Mouse (Mus musculus) lung, embryonic 15.5 days (tissue): ENCODE data around the gene Fbxo17. TPM values are rescaled to one million over a fixed set of nuclear protein-coding genes. Genes with fewer than 3 reads are reported as not detected.
"Not testable (repeated sequence)": the region's sequence is repeated elsewhere in the genome, so short reads cannot be mapped to it uniquely, and the experiment has no call there.

ENCODE experiments used
- ATAC-seq: fragments of 200-750 bp; cut with Nextera tagmentation; 2 replicates; pipeline ENCODE4 v1.8.0; 2017; ENCODE audit warnings: moderate number of reproducible peaks, borderline replicate concordance; ENCODE audit not compliant: low FRiP score, low TSS enrichment; ENCODE audit errors: extremely low read depth
- H3K27ac ChIP-seq: fragments of 300-500 bp; sonication (generic); 2 replicates; pipeline ENCODE4 v1.5.1; 2015; ENCODE audit warnings: moderate library complexity, mild to moderate bottlenecking, inconsistent platforms
- H3K27me3 ChIP-seq: fragments of 300-500 bp; sonication (generic); 2 replicates; pipeline ENCODE4 v1.6.1; 2015; ENCODE audit warnings: inconsistent platforms
- H3K36me3 ChIP-seq: fragments of 300-500 bp; sonication (generic); 2 replicates; pipeline ENCODE4 v1.6.1; 2015; ENCODE audit warnings: inconsistent platforms
- H3K4me1 ChIP-seq: fragments of 300-500 bp; sonication (generic); 2 replicates; pipeline ENCODE4 v1.6.1; 2015; ENCODE audit warnings: inconsistent platforms
- H3K4me2 ChIP-seq: fragments of 300-500 bp; sonication (generic); 2 replicates; pipeline ENCODE4 v1.6.1; 2015; ENCODE audit warnings: inconsistent platforms, mild to moderate bottlenecking, moderate library complexity
- H3K4me3 ChIP-seq: fragments of 300-500 bp; sonication (generic); 2 replicates; pipeline ENCODE4 v1.5.1; 2015; ENCODE audit warnings: mild to moderate bottlenecking, inconsistent platforms
- H3K9ac ChIP-seq: fragments of 300-500 bp; sonication (generic); 2 replicates; pipeline ENCODE4 v1.6.1; 2015; ENCODE audit warnings: inconsistent platforms
- H3K9me3 ChIP-seq: fragments of 300-500 bp; sonication (generic); 2 replicates; pipeline ENCODE4 v1.6.1; 2016; ENCODE audit warnings: inconsistent platforms
- WGBS: fragments of 180-500 bp; shearing (Covaris S2); methylation state at CpG from one replicate; pipeline ENCODE4 v1.1.7; 2015; 5-methylcytosine and 5-hydroxymethylcytosine counted together
- polyA plus RNA-seq: library from polyadenylated mRNA; unstranded; fragments of >200 nt; fragmentation: Nextera tagmentation; extraction: Ambion mirVana; gene quantifications from 2 replicates; pipeline ENCODE4 v1.2.1, GENCODE M21; 2015

The Fbxo17 gene
- polyA plus RNA-seq, 1 experiment from 2014 or later = 15.6 TPM

DNA sequence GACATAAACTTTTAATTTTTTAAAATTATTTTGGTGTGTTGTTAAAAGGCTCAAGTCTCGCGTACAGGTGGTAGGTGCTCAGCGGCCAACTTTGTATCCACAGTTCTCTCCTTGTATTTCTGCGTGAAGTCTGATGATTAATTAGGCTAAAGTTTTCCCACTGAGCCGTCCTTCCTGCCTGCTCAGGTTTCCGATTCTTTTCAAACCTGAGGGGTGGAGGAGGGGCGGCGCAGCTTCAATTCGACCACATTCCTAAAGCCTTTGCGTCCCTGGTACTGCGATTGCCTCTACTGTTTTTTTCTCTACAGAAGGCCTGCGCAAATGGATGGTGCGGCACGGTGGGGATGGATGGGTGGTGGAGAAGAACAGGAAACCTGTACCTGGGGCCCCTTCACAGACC is 22.2 kb upstream of the Fbxo17 start:
- WGBS = 6% methylated on average over 14 of the region's 14 CpGs
- H3K9me3 ChIP-seq = no peaks in the 10 kb centered on the region
- no peak overlapping the region for H3K9ac ChIP-seq
- peak overlapping the region; percentile 3; the same call in 1 of the 2 replicates for H3K27ac ChIP-seq
- no peaks in the 10 kb centered on the region for H3K36me3 ChIP-seq
- H3K4me2 ChIP-seq = peak overlapping the region; percentile 94
- no peak for ATAC-seq
- peaks cover 9% of the 10 kb centered on the region; the same call in 1 of the 2 replicates for H3K27me3 ChIP-seq
- H3K4me3 ChIP-seq = peak overlapping the region; percentile 60; the same call in 1 of the 2 replicates
- H3K4me1 ChIP-seq = peaks cover 18% of the 10 kb centered on the region

- H3K27ac ChIP-seq = no peak overlapping the region
- H3K27me3 ChIP-seq = peaks cover 9% of the 10 kb centered on the region; the same call in 1 of the 2 replicates
- H3K9me3 ChIP-seq = no peaks in the 10 kb centered on the region
- no peak overlapping the region for H3K4me2 ChIP-seq
- H3K4me3 ChIP-seq = no peak overlapping the region
- 48% methylated on average over 8 of the region's 8 CpGs for WGBS
- no peak for ATAC-seq
- peaks cover 18% of the 10 kb centered on the region for H3K4me1 ChIP-seq
- H3K9ac ChIP-seq = no peak overlapping the region
- H3K36me3 ChIP-seq = no peaks in the 10 kb centered on the region
Measured at GRCm38 (mm10) chr7:28694966-28695511, 21.6 kb upstream of the Fbxo17 start.

DNA sequence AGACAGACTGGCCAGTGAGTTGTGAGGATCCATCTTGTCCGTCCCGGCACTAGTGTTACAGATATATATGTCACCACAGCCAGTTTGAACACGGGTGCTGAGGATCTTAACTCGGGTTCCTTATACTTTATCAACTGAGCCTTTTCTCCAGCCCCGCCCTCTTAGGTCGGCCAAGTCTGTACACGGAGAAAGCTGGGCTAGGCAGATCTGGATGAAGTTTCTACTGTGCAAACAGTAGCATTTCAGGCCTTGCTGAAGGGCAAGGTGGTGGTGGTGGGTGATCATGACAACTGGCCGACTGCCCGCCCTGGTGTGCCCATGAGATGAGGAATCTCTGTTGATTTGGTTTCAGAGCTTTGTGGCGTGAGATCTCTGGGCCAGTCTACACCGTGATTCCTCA is 19.3 kb upstream of the Fbxo17 start:
- Histone ChIP-seq H3K9me3 (no peaks in the 10 kb centered on the region), H3K9ac (no peak overlapping the region), H3K36me3 (no peaks in the 10 kb centered on the region), H3K4me1 (peaks cover 18% of the 10 kb centered on the region), H3K27me3 (peaks cover 9% of the 10 kb centered on the region; the same call in 1 of the 2 replicates), H3K4me2 (no peak overlapping the region), H3K27ac (no peak overlapping the region), H3K4me3 (no peak overlapping the region)
- no peak for ATAC-seq
- WGBS = 85% methylated on average over 11 of the region's 11 CpGs

- H3K27me3 ChIP-seq = no peaks in the 10 kb centered on the region
- H3K4me3 ChIP-seq = no peak overlapping the region
- no peaks in the 10 kb centered on the region for H3K4me1 ChIP-seq
- H3K9ac ChIP-seq = no peak overlapping the region
- no peak overlapping the region for H3K27ac ChIP-seq
- H3K9me3 ChIP-seq = no peaks in the 10 kb centered on the region
- no peaks in the 10 kb centered on the region for H3K36me3 ChIP-seq
- ATAC-seq = no peak
- WGBS = 97% methylated on average over 4 of the region's 4 CpGs
- no peak overlapping the region for H3K4me2 ChIP-seq
Measured at GRCm38 (mm10) chr7:28700269-28700668, 16.3 kb upstream of the Fbxo17 start.

DNA sequence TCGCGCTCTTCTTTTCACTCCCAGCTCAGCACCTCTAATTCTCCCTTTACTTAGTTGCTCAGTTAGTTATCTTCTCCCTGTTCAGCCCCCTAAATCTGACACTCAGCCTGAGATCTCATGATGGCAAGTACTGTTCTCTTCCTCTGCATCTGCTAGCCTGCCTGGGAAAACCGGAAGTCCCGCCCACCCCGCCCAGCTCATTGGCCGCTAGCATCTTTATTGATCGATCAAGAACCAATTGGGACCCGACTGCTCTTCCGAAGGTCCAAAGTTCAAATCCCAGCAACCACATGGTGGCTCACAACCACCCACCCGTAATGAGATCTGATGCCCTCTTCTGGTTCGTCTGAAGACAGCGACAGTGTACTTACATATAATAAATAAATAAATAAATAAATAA is 15.3 kb upstream of the Fbxo17 start:
- ATAC-seq, H3K27me3 ChIP-seq: not testable (repeated sequence)
- WGBS = 94% methylated on average over 12 of the region's 12 CpGs

DNA sequence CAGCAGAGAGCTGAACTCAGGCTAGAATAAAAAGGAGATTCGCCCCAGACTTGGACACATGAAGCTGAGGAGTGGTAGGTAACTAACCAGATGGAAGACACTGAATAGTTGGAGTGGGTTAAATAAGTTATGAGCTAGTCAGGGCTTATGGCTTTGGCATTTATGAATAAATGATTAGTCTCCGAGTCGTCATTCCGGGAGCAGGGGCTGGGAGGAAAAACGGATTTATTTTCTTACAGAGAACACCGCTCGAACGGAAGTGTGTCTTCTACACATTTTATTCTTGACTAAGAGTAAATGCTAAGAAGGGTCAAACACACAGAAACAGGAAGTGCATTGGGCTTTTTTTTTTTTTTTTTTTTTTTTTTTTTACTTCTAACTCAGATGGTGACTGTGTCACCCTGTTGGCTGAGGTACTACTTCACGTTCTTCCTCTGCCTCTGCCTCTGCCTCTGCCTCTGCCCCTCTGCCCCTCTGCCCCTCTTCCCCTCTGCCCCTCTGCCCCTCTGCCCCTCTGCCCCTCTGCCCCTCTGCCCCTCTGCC is 13.9 kb upstream of the Fbxo17 start:
- H3K27ac ChIP-seq = peak overlapping the region; percentile 19; the same call in 1 of the 2 replicates
- H3K4me2 ChIP-seq = no peak overlapping the region
- ATAC-seq = no peak
- H3K4me3 ChIP-seq = no peak overlapping the region
- WGBS = 45% methylated on average over 9 of the region's 9 CpGs
- no peaks in the 10 kb centered on the region for H3K27me3 ChIP-seq
- H3K9ac ChIP-seq = no peak overlapping the region
- H3K4me1 ChIP-seq = no peaks in the 10 kb centered on the region
- no peaks in the 10 kb centered on the region for H3K36me3 ChIP-seq
- H3K9me3 ChIP-seq = no peaks in the 10 kb centered on the region

More for the DNA sequence above, 15.3 kb upstream of the Fbxo17 start:
- H3K36me3 ChIP-seq, H3K9me3 ChIP-seq, H3K9ac ChIP-seq, H3K4me3 ChIP-seq, H3K27ac ChIP-seq, H3K4me1 ChIP-seq, H3K4me2 ChIP-seq: not testable (repeated sequence)

DNA sequence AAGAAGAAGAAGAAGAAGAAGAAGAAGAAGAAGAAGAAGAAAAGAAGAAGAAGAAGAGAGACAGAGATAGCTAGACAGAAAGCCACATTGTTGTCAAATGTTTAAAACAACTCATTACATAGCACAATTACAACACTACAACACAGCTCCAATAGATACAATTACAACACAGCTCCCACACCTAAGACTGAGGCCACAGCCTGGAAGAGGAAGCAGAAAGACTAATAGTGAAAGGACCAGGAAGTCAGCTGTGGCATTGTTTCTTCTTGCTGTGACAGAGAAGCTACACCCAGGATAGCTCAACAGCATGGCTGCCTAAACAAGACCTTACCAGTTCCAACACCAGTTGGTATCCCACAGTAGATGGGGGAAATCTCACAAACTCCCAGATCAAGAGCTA is 7.2 kb upstream of the Fbxo17 start:
- no peak overlapping the region for H3K9ac ChIP-seq
- no peaks in the 10 kb centered on the region; the same call in 1 of the 2 replicates for H3K4me1 ChIP-seq
- H3K27me3 ChIP-seq = no peaks in the 10 kb centered on the region
- H3K9me3 ChIP-seq = no peaks in the 10 kb centered on the region
- H3K36me3 ChIP-seq = no peaks in the 10 kb centered on the region
- no peak overlapping the region for H3K4me3 ChIP-seq
- H3K4me2 ChIP-seq = no peak overlapping the region
- ATAC-seq = no peak
- no peak overlapping the region for H3K27ac ChIP-seq

- no peaks in the 10 kb centered on the region; the same call in 1 of the 2 replicates for H3K4me1 ChIP-seq
- H3K27ac ChIP-seq = no peak overlapping the region
- no peak overlapping the region for H3K4me3 ChIP-seq
- H3K36me3 ChIP-seq = no peaks in the 10 kb centered on the region
- ATAC-seq = no peak
- H3K9ac ChIP-seq = no peak overlapping the region
- H3K27me3 ChIP-seq = no peaks in the 10 kb centered on the region
- whole genome bisulfite sequencing = 63% methylated on average over 3 of the region's 3 CpGs
- H3K4me2 ChIP-seq = no peak overlapping the region
- no peaks in the 10 kb centered on the region for H3K9me3 ChIP-seq
Measured at GRCm38 (mm10) chr7:28710962-28711361, 5.6 kb upstream of the Fbxo17 start.

DNA sequence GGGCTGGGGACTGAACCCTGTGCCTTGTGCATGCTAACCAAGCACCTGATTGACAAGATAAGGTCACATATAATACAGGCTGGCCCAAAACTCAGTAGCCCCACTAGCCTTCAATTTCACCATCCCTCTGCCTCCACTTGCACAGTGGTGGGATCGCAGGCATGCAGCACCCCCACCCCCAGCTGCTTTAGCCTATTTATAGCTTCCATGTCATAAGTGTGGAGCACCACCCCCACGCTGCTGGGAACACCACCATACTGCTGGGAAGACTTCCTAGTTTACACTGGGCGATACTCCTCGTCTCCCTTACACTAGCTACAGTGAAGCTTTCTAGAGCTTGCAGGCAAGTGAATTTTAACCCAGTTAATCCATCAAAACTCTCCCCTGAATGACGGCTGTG is 1.9 kb upstream of the Fbxo17 start:
- 61% methylated on average over 5 of the region's 5 CpGs for WGBS
- no peak overlapping the region for H3K9ac ChIP-seq
- no peak overlapping the region for H3K4me3 ChIP-seq
- no peak; the same call in 1 of the 2 replicates for ATAC-seq
- H3K4me2 ChIP-seq = no peak overlapping the region
- H3K27me3 ChIP-seq = no peaks in the 10 kb centered on the region
- H3K4me1 ChIP-seq = peaks cover 2% of the 10 kb centered on the region
- no peak overlapping the region for H3K27ac ChIP-seq
- no peaks in the 10 kb centered on the region for H3K9me3 ChIP-seq
- no peaks in the 10 kb centered on the region for H3K36me3 ChIP-seq

GRCm38 (mm10) chr7:28715598-28715997 is 1.0 kb upstream of the Fbxo17 start:
- Histone ChIP-seq H3K36me3 (no peaks in the 10 kb centered on the region), H3K4me2 (no peak overlapping the region), H3K9me3 (no peaks in the 10 kb centered on the region), H3K4me1 (peaks cover 2% of the 10 kb centered on the region), H3K4me3 (no peak overlapping the region), H3K9ac (no peak overlapping the region), H3K27me3 (no peaks in the 10 kb centered on the region), H3K27ac (no peak overlapping the region)
- WGBS = 92% methylated on average over 2 of the region's 2 CpGs
- ATAC-seq = no peak

DNA sequence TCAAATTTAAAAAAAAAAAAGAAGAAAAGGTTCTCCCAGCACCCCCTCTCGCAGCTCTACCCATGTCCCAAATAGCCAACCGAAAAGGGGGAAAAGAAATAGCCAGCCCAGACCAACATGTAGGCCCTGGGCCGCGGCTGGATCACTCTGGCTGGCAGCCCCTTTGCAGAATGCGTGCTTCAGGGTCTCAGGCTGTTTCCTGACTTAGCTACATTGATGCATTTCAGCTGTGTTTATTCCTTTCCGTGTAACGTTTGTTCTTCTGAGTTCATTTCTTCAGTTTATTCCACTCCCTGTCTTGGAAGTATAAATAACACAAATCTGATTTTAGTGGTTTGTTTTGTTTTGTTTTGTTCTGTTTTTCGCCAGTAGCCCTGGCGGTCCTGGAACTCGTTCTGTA is 1.1 kb downstream of the Fbxo17 start:
- no peaks in the 10 kb centered on the region for H3K36me3 ChIP-seq
- no peak for ATAC-seq
- H3K4me1 ChIP-seq = peaks cover 2% of the 10 kb centered on the region
- no peak overlapping the region for H3K27ac ChIP-seq
- H3K27me3 ChIP-seq = no peaks in the 10 kb centered on the region
- 56% methylated on average over 10 of the region's 10 CpGs for WGBS
- peak overlapping the region; percentile 52; the same call in 1 of the 2 replicates for H3K4me3 ChIP-seq
- no peak overlapping the region for H3K9ac ChIP-seq
- H3K4me2 ChIP-seq = peak overlapping the region; percentile 71; the same call in 1 of the 2 replicates
- H3K9me3 ChIP-seq = no peaks in the 10 kb centered on the region

- ATAC-seq = no peak
- 55% methylated on average over 4 of the region's 4 CpGs for WGBS
- Histone ChIP-seq H3K4me1 (peaks cover 2% of the 10 kb centered on the region), H3K9me3 (no peaks in the 10 kb centered on the region), H3K9ac (no peak overlapping the region), H3K36me3 (no peaks in the 10 kb centered on the region), H3K27me3 (no peaks in the 10 kb centered on the region), H3K4me2 (no peak overlapping the region), H3K4me3 (no peak overlapping the region), H3K27ac (no peak overlapping the region)
Measured at GRCm38 (mm10) chr7:28719159-28719558, 2.6 kb downstream of the Fbxo17 start.
